Mouse (Mus musculus): ENCODE data around the gene Uspl1. TPM values are rescaled to one million over a fixed set of nuclear protein-coding genes. Genes with fewer than 3 reads are reported as not detected.

The Uspl1 gene
- polyA plus RNA-seq, 1 experiment from 2014 or later: 54.6 TPM

DNA sequence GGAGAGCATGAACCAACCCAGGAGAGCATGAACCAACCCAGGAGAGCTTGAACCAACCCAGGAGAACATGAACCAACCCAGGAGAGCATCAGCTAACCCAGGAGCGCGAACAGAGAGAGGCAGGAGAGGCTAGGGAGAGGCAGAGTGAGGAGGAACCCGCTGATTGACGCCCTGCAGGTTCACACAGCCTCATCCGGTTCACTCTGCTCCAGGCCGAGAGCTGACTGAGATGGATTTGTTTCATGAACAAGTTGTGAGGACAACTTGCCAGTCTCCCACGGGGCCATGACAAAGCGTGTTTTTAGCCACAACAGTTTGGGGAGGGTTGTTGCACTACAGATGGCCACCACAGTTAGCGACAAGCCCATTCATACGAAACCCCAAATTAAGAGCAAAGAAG lies 11.9 kb upstream of the Uspl1 start:
- no peak for ATAC-seq (ENCODE audit: low FRiP score)
- H3K9ac ChIP-seq: no peak overlapping the region
- H3K36me3 ChIP-seq: no peaks in the 10 kb centered on the region
- no peak overlapping the region for H3K4me3 ChIP-seq
- 76% methylated on average over 10 of the region's 10 CpGs for WGBS
- no peak overlapping the region for H3K4me2 ChIP-seq
- no peaks in the 10 kb centered on the region; the same call in 1 of the 2 replicates for H3K4me1 ChIP-seq (replicated peaks)
- H3K9me3 ChIP-seq: no peaks in the 10 kb centered on the region
- no peak overlapping the region for H3K27ac ChIP-seq
- no peaks in the 10 kb centered on the region for H3K27me3 ChIP-seq

DNA sequence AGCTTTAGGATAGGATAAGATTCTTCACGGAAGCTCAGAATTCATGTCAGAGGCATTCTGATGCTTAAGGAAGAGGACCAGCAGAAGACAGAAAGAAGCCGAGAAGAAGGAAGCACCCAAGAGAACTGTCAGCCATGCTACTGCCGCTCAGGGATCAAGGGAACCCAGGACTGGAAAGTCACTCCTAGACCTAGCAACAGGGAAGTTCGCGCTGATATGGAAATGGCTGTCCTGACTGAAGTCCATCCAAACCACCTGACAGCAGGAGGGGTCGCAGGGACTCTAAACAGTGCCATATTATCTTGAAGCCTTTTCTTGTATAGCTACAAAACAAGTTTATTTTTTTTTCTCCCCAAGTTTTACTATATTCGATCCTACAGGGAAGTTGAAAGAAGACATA lies 9.6 kb upstream of the Uspl1 start:
- Histone ChIP-seq H3K4me3 (no peak overlapping the region), H3K9me3 (no peaks in the 10 kb centered on the region), H3K27me3 (no peaks in the 10 kb centered on the region), H3K27ac (no peak overlapping the region), H3K4me2 (no peak overlapping the region), H3K9ac (no peak overlapping the region), H3K4me1 (replicated peaks) (no peaks in the 10 kb centered on the region; the same call in 1 of the 2 replicates), H3K36me3 (no peaks in the 10 kb centered on the region)
- ATAC-seq (ENCODE audit: low FRiP score): no peak
- 86% methylated on average over 7 of the region's 7 CpGs for WGBS

DNA sequence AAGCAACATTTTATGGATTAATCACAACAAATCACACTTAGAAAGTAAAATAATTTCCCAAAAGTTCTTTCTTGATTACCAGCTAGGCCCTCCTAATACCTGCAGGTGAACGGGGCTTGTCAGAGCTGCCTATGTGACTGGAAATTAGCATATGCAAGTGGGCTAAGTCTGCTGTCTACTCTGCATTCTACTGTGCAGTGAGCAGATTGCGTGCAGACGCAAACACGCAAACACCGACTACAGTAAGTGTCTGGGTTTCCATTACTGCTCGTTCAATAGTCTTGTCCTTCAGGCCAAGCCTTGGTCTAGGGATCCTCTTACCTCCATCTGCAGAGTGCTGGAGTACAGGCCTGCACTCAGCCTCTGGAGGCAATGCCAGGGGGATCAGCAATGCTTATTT lies 8.4 kb upstream of the Uspl1 start:
- 92% methylated on average over 6 of the region's 6 CpGs for WGBS
- no peak for ATAC-seq (ENCODE audit: low FRiP score)

DNA sequence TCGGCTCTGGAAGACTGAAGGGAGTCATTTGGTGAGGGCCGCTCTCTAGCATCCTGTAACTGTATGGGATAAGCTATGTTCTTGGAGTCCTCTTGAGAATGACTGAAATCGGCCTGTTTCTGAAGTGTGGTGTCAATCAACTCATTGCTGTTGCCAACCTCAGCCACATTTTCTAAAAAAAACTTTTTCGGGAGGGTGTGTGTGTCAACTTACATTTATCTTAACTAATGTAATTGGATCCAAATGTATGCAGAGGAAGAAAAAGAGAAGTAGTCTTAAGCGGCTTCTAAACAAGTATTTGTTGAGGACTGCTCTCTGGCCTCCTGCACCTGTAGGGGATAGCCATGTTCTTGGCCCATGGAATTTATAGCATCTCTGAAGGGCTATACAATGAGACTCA lies 6.1 kb upstream of the Uspl1 start:
- no peak overlapping the region for H3K9ac ChIP-seq
- WGBS: 93% methylated on average over 5 of the region's 5 CpGs
- peaks cover 5% of the 10 kb centered on the region for H3K4me1 ChIP-seq (replicated peaks)
- H3K27ac ChIP-seq: no peak overlapping the region
- no peaks in the 10 kb centered on the region for H3K27me3 ChIP-seq
- no peak overlapping the region for H3K4me2 ChIP-seq
- ATAC-seq (ENCODE audit: low FRiP score): no peak
- no peaks in the 10 kb centered on the region for H3K36me3 ChIP-seq
- H3K9me3 ChIP-seq: no peaks in the 10 kb centered on the region
- no peak overlapping the region for H3K4me3 ChIP-seq

More for the DNA sequence above, 8.4 kb upstream of the Uspl1 start:
- Histone ChIP-seq H3K36me3 (no peaks in the 10 kb centered on the region), H3K4me3 (no peak overlapping the region), H3K27ac (no peak overlapping the region), H3K9ac (no peak overlapping the region), H3K4me2 (no peak overlapping the region), H3K9me3 (no peaks in the 10 kb centered on the region), H3K4me1 (replicated peaks) (no peaks in the 10 kb centered on the region; the same call in 1 of the 2 replicates), H3K27me3 (no peaks in the 10 kb centered on the region)

DNA sequence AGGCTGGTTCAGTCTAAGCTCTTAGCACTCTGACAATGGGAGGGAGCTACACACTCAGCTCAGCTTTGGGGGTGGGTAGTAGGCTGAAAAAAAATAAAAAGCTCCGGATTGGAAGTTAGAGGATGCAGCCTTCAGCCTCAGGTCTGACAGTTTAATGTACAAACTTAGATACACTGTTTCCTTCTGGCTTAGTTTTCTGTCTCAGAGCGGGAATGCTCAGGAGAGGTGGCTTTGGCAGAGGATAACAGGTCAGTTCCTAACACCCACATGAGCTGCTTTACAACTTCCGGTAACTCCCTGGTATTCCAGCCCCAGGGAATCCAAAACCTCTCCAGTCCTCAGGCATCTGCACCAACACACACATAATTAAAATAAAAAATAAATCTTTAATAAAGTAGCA lies 4.3 kb upstream of the Uspl1 start:
- WGBS: 90% methylated on average over 3 of the region's 3 CpGs
- H3K9me3 ChIP-seq: no peaks in the 10 kb centered on the region
- no peak overlapping the region for H3K9ac ChIP-seq
- H3K4me1 ChIP-seq (replicated peaks): peaks cover 5% of the 10 kb centered on the region
- H3K4me3 ChIP-seq: no peak overlapping the region
- ATAC-seq (ENCODE audit: low FRiP score): no peak
- no peak overlapping the region for H3K27ac ChIP-seq
- no peak overlapping the region for H3K4me2 ChIP-seq
- no peaks in the 10 kb centered on the region for H3K27me3 ChIP-seq
- no peaks in the 10 kb centered on the region for H3K36me3 ChIP-seq

DNA sequence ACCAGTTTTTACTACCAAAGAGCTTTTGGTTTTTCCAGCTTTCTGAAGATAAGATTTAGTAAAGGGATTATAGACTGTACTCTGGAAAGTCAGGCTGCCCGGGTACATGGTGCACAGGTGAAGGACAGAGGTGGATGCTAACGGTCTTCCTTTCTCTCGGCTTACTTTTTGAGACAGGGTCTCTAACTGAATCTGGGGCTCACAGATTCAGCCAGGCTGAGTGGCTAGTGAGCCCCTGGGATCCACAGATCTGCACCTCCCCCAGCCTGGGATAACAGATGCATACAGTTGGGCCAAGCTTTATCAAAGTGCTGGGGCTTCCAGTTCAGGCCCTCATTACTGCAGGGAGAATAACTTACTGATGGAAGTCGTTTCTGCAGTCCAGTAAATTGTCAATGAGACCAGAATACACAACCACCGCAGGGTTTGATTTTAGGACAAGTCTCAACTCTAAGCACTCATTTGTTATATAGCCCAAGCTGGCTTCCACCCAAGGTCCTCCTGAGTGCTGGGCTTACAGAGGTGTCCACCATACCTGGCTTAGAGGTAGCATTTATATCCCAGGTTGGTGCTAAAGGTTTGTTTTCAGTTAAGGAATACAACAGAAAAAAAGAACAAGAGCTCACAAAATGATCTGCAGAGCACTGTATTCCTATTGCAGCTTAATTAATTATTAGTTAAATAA lies 1.8 kb upstream of the Uspl1 start:
- no peaks in the 10 kb centered on the region for H3K9me3 ChIP-seq
- peaks cover 26% of the 10 kb centered on the region for H3K4me1 ChIP-seq (replicated peaks)
- no peak overlapping the region for H3K27ac ChIP-seq
- H3K9ac ChIP-seq: no peak overlapping the region
- 0 out of 2 replicates have a peak, but pooled peaks cover 2% of the 10 kb centered on the region for H3K36me3 ChIP-seq
- no peak overlapping the region for H3K4me3 ChIP-seq
- H3K4me2 ChIP-seq: no peak overlapping the region
- no peak for ATAC-seq (ENCODE audit: low FRiP score)
- H3K27me3 ChIP-seq: no peaks in the 10 kb centered on the region
- 86% methylated on average over 5 of the region's 5 CpGs for WGBS

DNA sequence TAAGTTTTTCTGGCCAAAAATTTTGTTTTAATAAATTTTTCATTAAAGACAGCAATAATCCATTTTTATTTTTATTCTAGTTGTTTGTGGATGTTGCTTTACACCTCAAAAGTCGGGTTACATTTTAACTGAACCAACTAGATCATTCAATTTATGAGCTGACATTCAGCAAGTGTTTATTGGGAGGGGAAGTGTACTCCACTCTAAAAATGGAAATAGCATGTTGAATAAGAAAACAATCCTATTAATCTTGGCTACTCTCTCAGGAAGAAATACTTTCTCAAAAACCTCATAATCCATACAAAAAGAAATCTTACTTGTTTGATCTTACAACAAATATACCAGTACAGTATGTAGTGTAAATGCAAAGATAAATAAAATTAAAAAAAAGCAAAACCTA lies 1.0 kb upstream of the Uspl1 start:
- Histone ChIP-seq H3K4me2 (peak overlapping the region; percentile 54), H3K4me1 (replicated peaks) (peaks cover 26% of the 10 kb centered on the region), H3K9me3 (no peaks in the 10 kb centered on the region), H3K27ac (peak overlapping the region; percentile 94; the same call in 1 of the 2 replicates), H3K9ac (peak overlapping the region; percentile 78; the same call in 1 of the 2 replicates), H3K4me3 (peak overlapping the region; percentile 59), H3K36me3 (0 out of 2 replicates have a peak, but pooled peaks cover 2% of the 10 kb centered on the region), H3K27me3 (no peaks in the 10 kb centered on the region)
- no peak for ATAC-seq (ENCODE audit: low FRiP score)
- WGBS: 58% methylated on average over 1 of the region's 1 CpGs

DNA sequence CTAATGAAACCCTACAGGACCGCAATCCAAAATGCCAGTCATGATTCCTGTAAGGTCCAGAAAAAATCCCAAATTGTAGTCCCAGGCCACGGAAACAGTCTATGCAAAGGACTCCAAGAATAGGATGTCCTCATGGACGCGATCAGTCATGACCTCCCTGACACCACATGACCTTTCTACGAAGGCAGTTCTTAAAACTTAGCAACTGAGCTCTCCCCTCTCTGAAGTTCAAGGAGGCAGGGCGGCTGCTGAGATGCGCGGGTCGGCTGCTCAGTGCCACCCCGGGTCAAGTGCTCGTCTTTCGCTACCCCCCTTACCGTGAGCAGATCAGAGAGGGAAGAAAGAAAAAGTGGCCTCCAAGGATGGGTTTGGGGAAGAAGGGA lies 438 bp upstream of the Uspl1 start:
- H3K27ac ChIP-seq: peak overlapping the region; percentile 94
- no peaks in the 10 kb centered on the region for H3K27me3 ChIP-seq
- no peaks in the 10 kb centered on the region for H3K9me3 ChIP-seq
- 0% methylated on average over 13 of the region's 13 CpGs for whole genome bisulfite sequencing
- peak overlapping the region; percentile 54 for H3K4me2 ChIP-seq
- ATAC-seq (ENCODE audit: low FRiP score): no peak
- H3K9ac ChIP-seq: peak overlapping the region; percentile 78
- peaks cover 4% of the 10 kb centered on the region; the same call in 1 of the 2 replicates for H3K36me3 ChIP-seq
- peaks cover 26% of the 10 kb centered on the region for H3K4me1 ChIP-seq (replicated peaks)
- H3K4me3 ChIP-seq: peak overlapping the region; percentile 59

DNA sequence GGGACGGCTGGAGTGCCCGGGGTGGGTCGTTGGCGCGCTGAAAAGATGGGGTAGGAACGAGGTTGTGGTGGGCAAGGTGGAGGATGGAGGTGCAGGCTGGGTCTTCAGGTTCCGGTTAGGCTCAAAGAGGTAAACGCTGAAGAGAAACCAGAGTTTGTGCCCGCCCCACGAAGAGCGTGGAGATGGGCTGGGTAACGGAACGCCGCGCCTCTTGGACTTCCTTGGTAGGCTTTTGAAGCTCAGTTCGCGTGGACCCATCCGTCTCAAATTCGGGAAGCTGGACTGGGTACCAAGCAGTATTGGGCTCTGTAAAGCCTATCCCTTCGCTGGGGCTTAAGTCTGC lies 665 bp downstream of the Uspl1 start:
- Histone ChIP-seq H3K36me3 (peaks cover 15% of the 10 kb centered on the region), H3K4me3 (peak overlapping the region; percentile 67), H3K27me3 (no peaks in the 10 kb centered on the region), H3K4me2 (peak overlapping the region; percentile 67), H3K9me3 (no peaks in the 10 kb centered on the region), H3K27ac (peak overlapping the region; percentile 87), H3K9ac (peak overlapping the region; percentile 85), H3K4me1 (replicated peaks) (peaks cover 26% of the 10 kb centered on the region)
- ATAC-seq (ENCODE audit: low FRiP score): no peak
- under 1% methylated on average over 20 of the region's 20 CpGs for WGBS

DNA sequence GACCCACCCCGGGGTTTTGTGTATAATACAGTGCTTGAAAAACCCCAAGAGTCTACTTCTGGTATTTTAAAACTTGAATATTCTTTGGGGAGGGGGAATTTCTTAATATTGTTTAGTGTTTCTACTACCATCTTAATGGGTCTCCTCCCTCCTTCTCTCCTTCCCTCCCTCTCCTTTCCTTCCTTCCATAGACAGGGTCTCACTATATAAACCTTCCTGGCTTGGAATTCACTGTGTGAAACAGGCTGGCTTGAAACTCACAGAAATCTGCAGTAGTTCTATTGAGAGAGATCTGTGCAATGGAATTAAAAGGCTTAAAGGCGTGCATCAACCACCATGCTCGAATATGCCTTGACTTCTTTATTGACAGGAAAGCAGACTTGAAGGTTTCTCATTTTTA lies 1.7 kb downstream of the Uspl1 start:
- no peaks in the 10 kb centered on the region for H3K9me3 ChIP-seq
- peak overlapping the region; percentile 85 for H3K9ac ChIP-seq
- no peaks in the 10 kb centered on the region for H3K27me3 ChIP-seq
- 86% methylated on average over 3 of the region's 3 CpGs for WGBS
- ATAC-seq (ENCODE audit: low FRiP score): no peak
- peak overlapping the region; percentile 67 for H3K4me2 ChIP-seq
- H3K4me1 ChIP-seq (replicated peaks): peaks cover 26% of the 10 kb centered on the region
- H3K36me3 ChIP-seq: peaks cover 25% of the 10 kb centered on the region
- no peak overlapping the region for H3K27ac ChIP-seq
- peak overlapping the region; percentile 67 for H3K4me3 ChIP-seq

DNA sequence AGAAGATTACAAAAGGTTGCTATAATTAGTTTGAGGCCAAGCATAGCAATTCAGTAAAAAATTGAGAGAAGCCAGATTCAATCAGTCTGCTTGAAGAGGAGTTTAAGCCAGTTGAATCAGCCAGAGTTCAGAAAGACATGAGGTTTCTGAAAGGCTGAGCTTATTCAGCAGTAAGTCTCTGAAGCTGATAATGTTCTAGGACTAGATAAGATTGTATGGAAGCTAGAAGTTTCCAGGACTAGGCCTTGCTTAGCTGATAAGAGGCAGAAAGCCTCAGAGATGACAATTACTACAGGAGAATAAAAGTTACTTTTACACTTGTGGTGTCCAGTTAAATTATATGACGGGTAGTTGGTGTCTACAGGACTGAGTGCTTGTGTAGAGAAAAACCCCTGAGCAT lies 6.0 kb downstream of the Uspl1 start:
- 97% methylated on average over 1 of the region's 1 CpGs for WGBS
- Histone ChIP-seq H3K9me3 (no peaks in the 10 kb centered on the region), H3K4me2 (no peak overlapping the region), H3K27me3 (no peaks in the 10 kb centered on the region), H3K36me3 (peaks cover 64% of the 10 kb centered on the region), H3K9ac (no peak overlapping the region), H3K4me1 (replicated peaks) (peaks cover 25% of the 10 kb centered on the region), H3K4me3 (no peak overlapping the region), H3K27ac (no peak overlapping the region)
- no peak for ATAC-seq (ENCODE audit: low FRiP score)

DNA sequence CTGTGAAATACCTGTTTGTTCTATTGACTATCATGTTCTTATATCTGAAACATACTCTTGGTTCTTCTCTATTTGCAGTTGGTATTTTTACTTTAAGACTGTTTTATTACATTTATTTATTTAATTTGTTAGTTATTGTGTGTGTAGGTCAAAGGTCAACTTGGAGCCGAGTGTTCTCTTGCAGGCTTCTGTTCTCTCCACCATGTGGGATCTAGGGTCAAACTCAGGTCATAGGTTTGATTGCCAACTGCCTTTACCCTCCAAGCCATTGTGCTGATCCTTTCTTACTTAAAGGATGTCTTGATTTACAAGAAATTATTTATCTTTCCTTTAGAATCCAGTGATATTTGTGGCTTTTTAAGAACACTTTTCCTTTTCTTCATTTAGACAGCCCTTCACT lies 12.5 kb downstream of the Uspl1 start:
- WGBS: 3% methylated on average over 1 of the region's 1 CpGs
- Histone ChIP-seq H3K9ac (no peak overlapping the region), H3K4me2 (0 out of 2 replicates have a peak overlapping the region, but pooled peaks have one; percentile 26), H3K27me3 (no peaks in the 10 kb centered on the region), H3K36me3 (peaks cover 67% of the 10 kb centered on the region), H3K4me1 (replicated peaks) (peaks cover 31% of the 10 kb centered on the region), H3K9me3 (no peaks in the 10 kb centered on the region), H3K27ac (no peak overlapping the region), H3K4me3 (no peak overlapping the region)
- ATAC-seq (ENCODE audit: low FRiP score): no peak

DNA sequence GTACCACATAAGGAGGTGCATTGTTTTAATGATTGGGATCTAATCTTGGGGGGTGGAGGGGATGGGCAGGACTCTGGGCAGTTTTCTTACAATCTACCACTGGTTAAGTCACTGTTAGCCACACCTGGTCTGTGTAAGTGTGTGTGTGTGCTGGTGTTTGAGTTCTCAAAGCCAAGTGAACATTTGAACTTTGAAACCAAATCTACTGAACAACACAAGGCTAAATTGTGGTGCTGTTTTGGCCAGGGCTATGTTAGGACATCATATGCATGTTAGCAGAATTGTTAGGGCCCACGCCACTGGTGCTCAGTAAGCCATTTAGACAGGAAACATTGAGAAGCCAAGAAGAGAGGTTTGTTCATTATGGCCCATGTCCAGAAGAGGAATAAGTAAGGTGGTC lies 14.6 kb downstream of the Uspl1 start:
- WGBS: 94% methylated on average over 1 of the region's 1 CpGs

More for the DNA sequence above, 14.6 kb downstream of the Uspl1 start:
- Histone ChIP-seq H3K4me2 (no peak overlapping the region), H3K4me3 (no peak overlapping the region), H3K27ac (no peak overlapping the region), H3K9me3 (no peaks in the 10 kb centered on the region), H3K9ac (no peak overlapping the region), H3K4me1 (replicated peaks) (peaks cover 31% of the 10 kb centered on the region), H3K27me3 (no peaks in the 10 kb centered on the region), H3K36me3 (peaks cover 71% of the 10 kb centered on the region)
- ATAC-seq (ENCODE audit: low FRiP score): no peak
